Mouse (Mus musculus) heart, embryonic 10.5 days (tissue): ENCODE measurements around the gene Rnf4. TPM values are rescaled to one million over a fixed set of nuclear protein-coding genes. Genes with fewer than 3 reads are reported as not detected.

Source experiments
- DNase-seq: peaks from one replicate; pipeline ENCODE4 v3.0.0-alpha.2; 2017; ENCODE audit warnings: low spot score
- H3K27ac ChIP-seq: fragments of 300-500 bp; sonication (generic); 2 replicates; pipeline ENCODE4 v1.5.1; 2016; ENCODE audit warnings: mild to moderate bottlenecking
- H3K27me3 ChIP-seq: fragments of 300-500 bp; sonication (generic); 2 replicates; pipeline ENCODE4 v1.6.1; 2016; ENCODE audit warnings: mild to moderate bottlenecking; ENCODE audit not compliant: poor library complexity, insufficient read depth, severe bottlenecking
- H3K36me3 ChIP-seq: fragments of 300-500 bp; sonication (generic); 2 replicates; pipeline ENCODE4 v1.6.1; 2016; ENCODE audit warnings: mild to moderate bottlenecking, moderate library complexity
- H3K4me1 ChIP-seq: fragments of 300-500 bp; sonication (generic); 2 replicates; pipeline ENCODE4 v1.6.1; 2016; ENCODE audit warnings: mild to moderate bottlenecking
- H3K4me3 ChIP-seq: fragments of 300-500 bp; sonication (generic); 2 replicates; pipeline ENCODE4 v1.5.1; 2016; ENCODE audit warnings: mild to moderate bottlenecking, moderate library complexity
- H3K9me3 ChIP-seq: fragments of 300-500 bp; sonication (generic); 2 replicates; pipeline ENCODE4 v1.6.1; 2016; ENCODE audit warnings: mild to moderate bottlenecking, moderate library complexity
- WGBS: fragments of 180-500 bp; shearing (Covaris S2); methylation state at CpG from one replicate; pipeline ENCODE4 v1.1.7; 2016; 5-methylcytosine and 5-hydroxymethylcytosine counted together
- polyA plus RNA-seq: library from polyadenylated mRNA; unstranded; fragments of >200 nt; fragmentation: Nextera tagmentation; extraction: Ambion mirVana; gene quantifications from 2 replicates; pipeline ENCODE4 v1.2.1, GENCODE M21; 2016

Rnf4 gene
- polyA plus RNA-seq, 1 experiment from 2014 or later, result 156 TPM

GRCm38 (mm10) chr5:34309016-34309415 lies 27.1 kb upstream of the Rnf4 start:
- peaks cover 22% of the 10 kb centered on the region for H3K27me3 ChIP-seq
- H3K4me1 ChIP-seq, result no peaks in the 10 kb centered on the region
- H3K9me3 ChIP-seq, result no peaks in the 10 kb centered on the region
- H3K36me3 ChIP-seq, result no peaks in the 10 kb centered on the region
- H3K4me3 ChIP-seq, result no peak overlapping the region
- H3K27ac ChIP-seq, result no peak overlapping the region
- no peak for DNase-seq
- WGBS, result 64% methylated on average over 3 of the region's 3 CpGs

- H3K36me3 ChIP-seq, result no peaks in the 10 kb centered on the region
- DNase-seq, result no peak
- H3K27ac ChIP-seq, result no peak overlapping the region
- H3K27me3 ChIP-seq, result no peaks in the 10 kb centered on the region
- no peaks in the 10 kb centered on the region for H3K4me1 ChIP-seq
- 61% methylated on average over 2 of the region's 2 CpGs for WGBS
- no peaks in the 10 kb centered on the region for H3K9me3 ChIP-seq
- H3K4me3 ChIP-seq, result no peak overlapping the region
Measured at GRCm38 (mm10) chr5:34319491-34320034, 16.5 kb upstream of the Rnf4 start.

- H3K9me3 ChIP-seq, result no peaks in the 10 kb centered on the region
- H3K4me3 ChIP-seq, result no peak overlapping the region
- no peak for DNase-seq
- H3K27me3 ChIP-seq, result no peaks in the 10 kb centered on the region
- no peak overlapping the region for H3K27ac ChIP-seq
- H3K4me1 ChIP-seq, result peaks cover 3% of the 10 kb centered on the region
- WGBS, result 84% methylated on average over 4 of the region's 4 CpGs
- no peaks in the 10 kb centered on the region for H3K36me3 ChIP-seq
Measured at GRCm38 (mm10) chr5:34321236-34321635, 14.9 kb upstream of the Rnf4 start.

- no peak overlapping the region for H3K27ac ChIP-seq
- H3K4me1 ChIP-seq, result peaks cover 14% of the 10 kb centered on the region
- no peak overlapping the region for H3K4me3 ChIP-seq
- DNase-seq, result no peak
- no peaks in the 10 kb centered on the region for H3K9me3 ChIP-seq
- H3K27me3 ChIP-seq, result no peaks in the 10 kb centered on the region
- H3K36me3 ChIP-seq, result no peaks in the 10 kb centered on the region
Measured at GRCm38 (mm10) chr5:34325286-34325685, 10.8 kb upstream of the Rnf4 start.

GRCm38 (mm10) chr5:34326249-34326691 lies 9.8 kb upstream of the Rnf4 start:
- DNase-seq, result no peak
- H3K27ac ChIP-seq, result peak overlapping the region; percentile 89
- WGBS, result 24% methylated on average over 4 of the region's 4 CpGs
- H3K4me1 ChIP-seq, result peaks cover 14% of the 10 kb centered on the region
- H3K9me3 ChIP-seq, result no peaks in the 10 kb centered on the region
- no peaks in the 10 kb centered on the region for H3K36me3 ChIP-seq
- H3K4me3 ChIP-seq, result peak overlapping the region; percentile 55; the same call in 1 of the 2 replicates
- no peaks in the 10 kb centered on the region for H3K27me3 ChIP-seq

- DNase-seq, result peak; percentile 81
- Histone ChIP-seq H3K4me3 (peak overlapping the region; percentile 55), H3K27me3 (no peaks in the 10 kb centered on the region), H3K36me3 (no peaks in the 10 kb centered on the region), H3K27ac (peak overlapping the region; percentile 89), H3K9me3 (no peaks in the 10 kb centered on the region), H3K4me1 (peaks cover 14% of the 10 kb centered on the region)
- 9% methylated on average over 31 of the region's 31 CpGs for WGBS
Measured at GRCm38 (mm10) chr5:34326875-34327576, 9.1 kb upstream of the Rnf4 start.

GRCm38 (mm10) chr5:34330136-34330535 lies 6.0 kb upstream of the Rnf4 start:
- no peaks in the 10 kb centered on the region for H3K9me3 ChIP-seq
- DNase-seq, result no peak
- H3K4me1 ChIP-seq, result peaks cover 15% of the 10 kb centered on the region
- H3K4me3 ChIP-seq, result no peak overlapping the region
- no peaks in the 10 kb centered on the region for H3K27me3 ChIP-seq
- WGBS, result 84% methylated on average over 2 of the region's 2 CpGs
- H3K36me3 ChIP-seq, result peaks cover 3% of the 10 kb centered on the region; the same call in 1 of the 2 replicates
- no peak overlapping the region for H3K27ac ChIP-seq

- no peak for DNase-seq
- Histone ChIP-seq H3K4me1 (peaks cover 11% of the 10 kb centered on the region; the same call in 1 of the 2 replicates), H3K36me3 (peaks cover 7% of the 10 kb centered on the region), H3K9me3 (no peaks in the 10 kb centered on the region), H3K4me3 (no peak overlapping the region), H3K27ac (no peak overlapping the region), H3K27me3 (no peaks in the 10 kb centered on the region)
- WGBS, result 78% methylated on average over 1 of the region's 1 CpGs
Measured at GRCm38 (mm10) chr5:34334081-34334480, 2.0 kb upstream of the Rnf4 start.

- no peak for DNase-seq
- Histone ChIP-seq H3K9me3 (no peaks in the 10 kb centered on the region), H3K4me3 (peak overlapping the region; percentile 96), H3K27ac (peak overlapping the region; percentile 99), H3K27me3 (no peaks in the 10 kb centered on the region), H3K4me1 (peaks cover 11% of the 10 kb centered on the region; the same call in 1 of the 2 replicates), H3K36me3 (peaks cover 7% of the 10 kb centered on the region)
- 2% methylated on average over 21 of the region's 21 CpGs for WGBS
Measured at GRCm38 (mm10) chr5:34335539-34336096, 471 bp upstream of the Rnf4 start.

GRCm38 (mm10) chr5:34336775-34337450 lies 824 bp downstream of the Rnf4 start:
- under 1% methylated on average over 42 of the region's 42 CpGs for WGBS
- Histone ChIP-seq H3K4me1 (peaks cover 11% of the 10 kb centered on the region; the same call in 1 of the 2 replicates), H3K27me3 (no peaks in the 10 kb centered on the region), H3K36me3 (peaks cover 7% of the 10 kb centered on the region), H3K9me3 (no peaks in the 10 kb centered on the region), H3K27ac (peak overlapping the region; percentile 99), H3K4me3 (peak overlapping the region; percentile 96)
- DNase-seq, result peak; percentile 90

- no peak overlapping the region for H3K4me3 ChIP-seq
- 93% methylated on average over 6 of the region's 6 CpGs for WGBS
Measured at GRCm38 (mm10) chr5:34340246-34340645, 4.2 kb downstream of the Rnf4 start.

GRCm38 (mm10) chr5:34352084-34352631 lies 16.1 kb downstream of the Rnf4 start:
- WGBS, result 91% methylated on average over 3 of the region's 3 CpGs
- Histone ChIP-seq H3K27ac (no peak overlapping the region), H3K4me3 (no peak overlapping the region), H3K4me1 (no peaks in the 10 kb centered on the region), H3K36me3 (peaks cover 96% of the 10 kb centered on the region), H3K27me3 (no peaks in the 10 kb centered on the region), H3K9me3 (no peaks in the 10 kb centered on the region)
- DNase-seq, result no peak

More at GRCm38 (mm10) chr5:34340246-34340645, 4.2 kb downstream of the Rnf4 start:
- no peak for DNase-seq
- Histone ChIP-seq H3K27me3 (no peaks in the 10 kb centered on the region), H3K27ac (no peak overlapping the region), H3K36me3 (peaks cover 31% of the 10 kb centered on the region), H3K4me1 (peaks cover 9% of the 10 kb centered on the region; the same call in 1 of the 2 replicates), H3K9me3 (no peaks in the 10 kb centered on the region)
